Mouse (Mus musculus): ENCODE measurements at regions not wholly inside any gene's neighbourhood (a gene's known extent, or its start where the extent isn't known, plus 50 kb on each side); places are given as distances from the start of the nearest gene placed in this dataset.

DNA sequence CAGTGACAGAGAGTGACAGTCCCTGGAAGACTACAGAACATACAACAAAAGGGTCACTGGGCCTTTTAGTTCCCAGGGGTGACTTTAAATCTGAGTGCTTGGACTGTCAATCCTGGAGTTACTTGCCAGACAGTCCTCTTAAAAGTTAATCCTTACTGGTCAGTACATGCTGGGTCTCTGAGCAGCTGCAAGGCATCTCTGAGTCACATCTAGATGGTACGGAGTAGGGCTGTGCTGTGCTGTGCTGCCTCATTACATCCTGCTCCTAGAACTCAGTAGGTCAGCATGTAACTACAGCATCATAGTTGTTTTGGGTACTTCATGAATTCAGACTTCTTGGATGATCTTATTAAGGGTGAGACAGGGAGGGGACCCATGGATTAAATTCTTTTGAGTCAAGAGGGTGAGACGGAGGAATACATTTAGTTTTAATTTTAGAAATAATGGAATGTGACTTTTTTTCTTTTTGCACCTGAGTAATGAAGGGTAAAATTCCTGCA, 220.8 kb downstream of the 1700064H15Rik start:
- H3K4me3 ChIP-seq (replicated peaks; ENCODE audit: low read length), result no peak overlapping the region
- no peak for ATAC-seq
- peaks cover 8% of the 10 kb centered on the region for H3K4me1 ChIP-seq (replicated peaks; ENCODE audit: control insufficient read depth, insufficient read depth, low read length)
- WGBS, result 88% methylated on average over 2 of the region's 2 CpGs
- H3K9me3 ChIP-seq (ENCODE audit: control insufficient read depth, low read length), result no peaks in the 10 kb centered on the region
- no peak overlapping the region for H3K4me2 ChIP-seq (ENCODE audit: low read length)
- no peak overlapping the region for H3K9ac ChIP-seq (replicated peaks; ENCODE audit: low read depth, low read length)
- H3K27ac ChIP-seq (ENCODE audit: low read length), result no peak overlapping the region
- no peaks in the 10 kb centered on the region for H3K27me3 ChIP-seq (replicated peaks; ENCODE audit: control insufficient read depth, insufficient read depth, low read length)
- H3K36me3 ChIP-seq (ENCODE audit: control insufficient read depth, insufficient read depth), result no peaks in the 10 kb centered on the region

- H3K4me2 ChIP-seq (ENCODE audit: low read length), result peak overlapping the region; percentile 44
- peak overlapping the region; percentile 89 for H3K27ac ChIP-seq (ENCODE audit: low read length)
- peak overlapping the region; percentile 55 for H3K9ac ChIP-seq (replicated peaks; ENCODE audit: low read depth, low read length)
- ATAC-seq, result peak; percentile 95
- H3K4me1 ChIP-seq (replicated peaks; ENCODE audit: control insufficient read depth, insufficient read depth, low read length), result peaks cover 8% of the 10 kb centered on the region
- WGBS, result 12% methylated on average over 14 of the region's 14 CpGs
- H3K27me3 ChIP-seq (replicated peaks; ENCODE audit: control insufficient read depth, insufficient read depth, low read length), result no peaks in the 10 kb centered on the region
- H3K36me3 ChIP-seq (ENCODE audit: control insufficient read depth, insufficient read depth), result no peaks in the 10 kb centered on the region
- H3K4me3 ChIP-seq (replicated peaks; ENCODE audit: low read length), result peak overlapping the region; percentile 25
- H3K9me3 ChIP-seq (ENCODE audit: control insufficient read depth, low read length), result no peaks in the 10 kb centered on the region
Measured at GRCm38 (mm10) chr3:19406351-19407151, 221.9 kb downstream of the 1700064H15Rik start.

- Histone ChIP-seq H3K27ac (ENCODE audit: low read length) (no peak overlapping the region), H3K9ac (replicated peaks; ENCODE audit: low read depth, low read length) (no peak overlapping the region), H3K4me1 (replicated peaks; ENCODE audit: control insufficient read depth, insufficient read depth, low read length) (no peaks in the 10 kb centered on the region), H3K36me3 (ENCODE audit: control insufficient read depth, insufficient read depth) (no peaks in the 10 kb centered on the region), H3K4me3 (replicated peaks; ENCODE audit: low read length) (no peak overlapping the region), H3K4me2 (ENCODE audit: low read length) (no peak overlapping the region), H3K27me3 (replicated peaks; ENCODE audit: control insufficient read depth, insufficient read depth, low read length) (no peaks in the 10 kb centered on the region), H3K9me3 (ENCODE audit: control insufficient read depth, low read length) (no peaks in the 10 kb centered on the region)
- ATAC-seq, result no peak
- WGBS, result 39% methylated on average over 2 of the region's 2 CpGs
Measured at GRCm38 (mm10) chr3:19385675-19386074, 242.8 kb downstream of the 1700064H15Rik start.

- no peak overlapping the region for H3K4me2 ChIP-seq (ENCODE audit: low read length)
- no peaks in the 10 kb centered on the region for H3K4me1 ChIP-seq (replicated peaks; ENCODE audit: control insufficient read depth, insufficient read depth, low read length)
- WGBS, result 95% methylated on average over 1 of the region's 1 CpGs
- no peaks in the 10 kb centered on the region for H3K27me3 ChIP-seq (replicated peaks; ENCODE audit: control insufficient read depth, insufficient read depth, low read length)
- no peak overlapping the region for H3K27ac ChIP-seq (ENCODE audit: low read length)
- no peak overlapping the region for H3K4me3 ChIP-seq (replicated peaks; ENCODE audit: low read length)
- H3K9ac ChIP-seq (replicated peaks; ENCODE audit: low read depth, low read length), result no peak overlapping the region
- H3K9me3 ChIP-seq (ENCODE audit: control insufficient read depth, low read length), result no peaks in the 10 kb centered on the region
- no peak for ATAC-seq
- no peaks in the 10 kb centered on the region for H3K36me3 ChIP-seq (ENCODE audit: control insufficient read depth, insufficient read depth)
Measured at GRCm38 (mm10) chr3:19368998-19369397, 259.5 kb downstream of the 1700064H15Rik start.

DNA sequence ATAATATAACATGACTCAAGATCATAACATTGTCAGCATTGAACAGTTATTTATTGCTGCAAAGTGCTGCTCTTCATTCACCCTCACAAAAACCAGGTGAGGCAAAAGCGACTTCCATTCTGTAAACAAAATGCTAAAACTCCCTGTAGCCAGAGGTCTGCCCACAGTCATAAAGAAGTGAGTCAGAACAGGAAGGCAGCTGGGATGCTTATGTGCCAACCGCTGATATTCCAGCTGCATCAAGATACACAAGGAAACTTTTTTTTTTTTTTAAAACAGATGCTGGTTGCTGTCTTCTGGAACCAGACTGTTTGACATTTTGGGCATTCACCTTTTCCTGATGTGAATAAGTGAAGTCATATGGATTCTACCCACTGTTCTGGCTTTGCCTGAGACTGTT, 260.7 kb downstream of the 1700064H15Rik start:
- no peak for ATAC-seq
- WGBS, result 71% methylated on average over 2 of the region's 2 CpGs
- no peak overlapping the region for H3K9ac ChIP-seq (replicated peaks; ENCODE audit: low read depth, low read length)
- H3K4me3 ChIP-seq (replicated peaks; ENCODE audit: low read length), result no peak overlapping the region
- H3K9me3 ChIP-seq (ENCODE audit: control insufficient read depth, low read length), result no peaks in the 10 kb centered on the region
- no peaks in the 10 kb centered on the region for H3K27me3 ChIP-seq (replicated peaks; ENCODE audit: control insufficient read depth, insufficient read depth, low read length)
- no peak overlapping the region for H3K27ac ChIP-seq (ENCODE audit: low read length)
- H3K4me1 ChIP-seq (replicated peaks; ENCODE audit: control insufficient read depth, insufficient read depth, low read length), result no peaks in the 10 kb centered on the region
- H3K4me2 ChIP-seq (ENCODE audit: low read length), result no peak overlapping the region
- no peaks in the 10 kb centered on the region for H3K36me3 ChIP-seq (ENCODE audit: control insufficient read depth, insufficient read depth)
